Mouse (Mus musculus): ENCODE data around the gene Nsg2. TPM values are rescaled to one million over a fixed set of nuclear protein-coding genes. Genes with fewer than 3 reads are reported as not detected.

Nsg2 gene
- polyA plus RNA-seq, 1 experiment from 2014 or later: 2.7 TPM

GRCm38 (mm10) chr11:32068736-32069490 is 68.7 kb downstream of the Nsg2 start:
- no peak overlapping the region for H3K27ac ChIP-seq (ENCODE audit: low read length)
- H3K4me3 ChIP-seq (ENCODE audit: low read depth, low read length): no peak overlapping the region
- H3K4me1 ChIP-seq (ENCODE audit: control insufficient read depth, insufficient read depth, low read length): no peaks in the 10 kb centered on the region
- no peaks in the 10 kb centered on the region for H3K9me3 ChIP-seq (ENCODE audit: control insufficient read depth, low read depth, low read length)
- H3K27me3 ChIP-seq (ENCODE audit: control insufficient read depth, insufficient read depth, low read length): no peaks in the 10 kb centered on the region
- H3K4me2 ChIP-seq (replicated peaks; ENCODE audit: low read depth, low read length): no peak overlapping the region
- no peaks in the 10 kb centered on the region for H3K36me3 ChIP-seq (ENCODE audit: control insufficient read depth, insufficient read depth, low read length)
- ATAC-seq (ENCODE audit: insufficient number of reproducible peaks, insufficient read depth, low FRiP score, low read depth): no peak
- H3K9ac ChIP-seq (replicated peaks; ENCODE audit: low read depth, low read length): no peak overlapping the region
- WGBS: 58% methylated on average over 12 of the region's 12 CpGs

- Histone ChIP-seq H3K9ac (replicated peaks; ENCODE audit: low read depth, low read length) (no peak overlapping the region), H3K4me1 (ENCODE audit: control insufficient read depth, insufficient read depth, low read length) (0 out of 2 replicates have a peak, but pooled peaks cover 3% of the 10 kb centered on the region), H3K4me2 (replicated peaks; ENCODE audit: low read depth, low read length) (no peak overlapping the region), H3K9me3 (ENCODE audit: control insufficient read depth, low read depth, low read length) (no peaks in the 10 kb centered on the region), H3K4me3 (ENCODE audit: low read depth, low read length) (no peak overlapping the region), H3K27me3 (ENCODE audit: control insufficient read depth, insufficient read depth, low read length) (no peaks in the 10 kb centered on the region), H3K36me3 (ENCODE audit: control insufficient read depth, insufficient read depth, low read length) (no peaks in the 10 kb centered on the region), H3K27ac (ENCODE audit: low read length) (no peak overlapping the region)
- WGBS: 46% methylated on average over 2 of the region's 2 CpGs
- ATAC-seq (ENCODE audit: insufficient number of reproducible peaks, insufficient read depth, low FRiP score, low read depth): 0 out of 2 replicates have a peak, but pooled peaks have one; percentile 46
Measured at GRCm38 (mm10) chr11:32075163-32075562, 74.9 kb downstream of the Nsg2 start.

- H3K4me1 ChIP-seq (ENCODE audit: control insufficient read depth, insufficient read depth, low read length): no peaks in the 10 kb centered on the region
- ATAC-seq (ENCODE audit: insufficient number of reproducible peaks, insufficient read depth, low FRiP score, low read depth): no peak
- H3K4me3 ChIP-seq (ENCODE audit: low read depth, low read length): no peak overlapping the region
- no peaks in the 10 kb centered on the region for H3K36me3 ChIP-seq (ENCODE audit: control insufficient read depth, insufficient read depth, low read length)
- H3K27me3 ChIP-seq (ENCODE audit: control insufficient read depth, insufficient read depth, low read length): no peaks in the 10 kb centered on the region
- no peaks in the 10 kb centered on the region for H3K9me3 ChIP-seq (ENCODE audit: control insufficient read depth, low read depth, low read length)
- H3K9ac ChIP-seq (replicated peaks; ENCODE audit: low read depth, low read length): no peak overlapping the region
- no peak overlapping the region for H3K27ac ChIP-seq (ENCODE audit: low read length)
- H3K4me2 ChIP-seq (replicated peaks; ENCODE audit: low read depth, low read length): no peak overlapping the region
- 52% methylated on average over 3 of the region's 3 CpGs for WGBS
Measured at GRCm38 (mm10) chr11:32083462-32083861, 83.2 kb downstream of the Nsg2 start.

GRCm38 (mm10) chr11:32086525-32086924 is 86.3 kb downstream of the Nsg2 start:
- no peak for ATAC-seq (ENCODE audit: insufficient number of reproducible peaks, insufficient read depth, low FRiP score, low read depth)
- Histone ChIP-seq H3K4me3 (ENCODE audit: low read depth, low read length) (no peak overlapping the region), H3K4me1 (ENCODE audit: control insufficient read depth, insufficient read depth, low read length) (no peaks in the 10 kb centered on the region), H3K9ac (replicated peaks; ENCODE audit: low read depth, low read length) (no peak overlapping the region), H3K27ac (ENCODE audit: low read length) (no peak overlapping the region), H3K36me3 (ENCODE audit: control insufficient read depth, insufficient read depth, low read length) (no peaks in the 10 kb centered on the region), H3K4me2 (replicated peaks; ENCODE audit: low read depth, low read length) (no peak overlapping the region), H3K27me3 (ENCODE audit: control insufficient read depth, insufficient read depth, low read length) (no peaks in the 10 kb centered on the region), H3K9me3 (ENCODE audit: control insufficient read depth, low read depth, low read length) (no peaks in the 10 kb centered on the region)
- WGBS: 100% methylated on average over 1 of the region's 1 CpGs

- H3K27me3 ChIP-seq (ENCODE audit: control insufficient read depth, insufficient read depth, low read length): no peaks in the 10 kb centered on the region
- H3K9me3 ChIP-seq (ENCODE audit: control insufficient read depth, low read depth, low read length): no peaks in the 10 kb centered on the region
- ATAC-seq (ENCODE audit: insufficient number of reproducible peaks, insufficient read depth, low FRiP score, low read depth): peak; percentile 49; the same call in 1 of the 2 replicates
- H3K4me3 ChIP-seq (ENCODE audit: low read depth, low read length): no peak overlapping the region
- no peaks in the 10 kb centered on the region for H3K4me1 ChIP-seq (ENCODE audit: control insufficient read depth, insufficient read depth, low read length)
- 21% methylated on average over 2 of the region's 2 CpGs for WGBS
- no peak overlapping the region for H3K9ac ChIP-seq (replicated peaks; ENCODE audit: low read depth, low read length)
- H3K4me2 ChIP-seq (replicated peaks; ENCODE audit: low read depth, low read length): no peak overlapping the region
- no peak overlapping the region for H3K27ac ChIP-seq (ENCODE audit: low read length)
- no peaks in the 10 kb centered on the region for H3K36me3 ChIP-seq (ENCODE audit: control insufficient read depth, insufficient read depth, low read length)
Measured at GRCm38 (mm10) chr11:32087376-32087775, 87.1 kb downstream of the Nsg2 start.

- Histone ChIP-seq H3K36me3 (ENCODE audit: control insufficient read depth, insufficient read depth, low read length) (no peaks in the 10 kb centered on the region), H3K27ac (ENCODE audit: low read length) (no peak overlapping the region), H3K27me3 (ENCODE audit: control insufficient read depth, insufficient read depth, low read length) (no peaks in the 10 kb centered on the region), H3K4me3 (ENCODE audit: low read depth, low read length) (no peak overlapping the region), H3K9ac (replicated peaks; ENCODE audit: low read depth, low read length) (no peak overlapping the region), H3K4me2 (replicated peaks; ENCODE audit: low read depth, low read length) (no peak overlapping the region), H3K4me1 (ENCODE audit: control insufficient read depth, insufficient read depth, low read length) (no peaks in the 10 kb centered on the region), H3K9me3 (ENCODE audit: control insufficient read depth, low read depth, low read length) (no peaks in the 10 kb centered on the region)
- 76% methylated on average over 9 of the region's 9 CpGs for WGBS
- no peak for ATAC-seq (ENCODE audit: insufficient number of reproducible peaks, insufficient read depth, low FRiP score, low read depth)
Measured at GRCm38 (mm10) chr11:32087779-32088442, 87.6 kb downstream of the Nsg2 start.

GRCm38 (mm10) chr11:32095793-32096192 is 95.5 kb downstream of the Nsg2 start:
- no peak overlapping the region for H3K9ac ChIP-seq (replicated peaks; ENCODE audit: low read depth, low read length)
- WGBS: 77% methylated on average over 4 of the region's 4 CpGs
- no peaks in the 10 kb centered on the region for H3K9me3 ChIP-seq (ENCODE audit: control insufficient read depth, low read depth, low read length)
- no peak overlapping the region for H3K4me3 ChIP-seq (ENCODE audit: low read depth, low read length)
- H3K4me1 ChIP-seq (ENCODE audit: control insufficient read depth, insufficient read depth, low read length): peaks cover 2% of the 10 kb centered on the region; the same call in 1 of the 2 replicates
- no peak overlapping the region for H3K27ac ChIP-seq (ENCODE audit: low read length)
- H3K36me3 ChIP-seq (ENCODE audit: control insufficient read depth, insufficient read depth, low read length): no peaks in the 10 kb centered on the region
- H3K27me3 ChIP-seq (ENCODE audit: control insufficient read depth, insufficient read depth, low read length): no peaks in the 10 kb centered on the region
- no peak for ATAC-seq (ENCODE audit: insufficient number of reproducible peaks, insufficient read depth, low FRiP score, low read depth)
- no peak overlapping the region for H3K4me2 ChIP-seq (replicated peaks; ENCODE audit: low read depth, low read length)

GRCm38 (mm10) chr11:32096346-32096745 is 96.1 kb downstream of the Nsg2 start:
- no peak overlapping the region for H3K9ac ChIP-seq (replicated peaks; ENCODE audit: low read depth, low read length)
- no peak overlapping the region for H3K4me3 ChIP-seq (ENCODE audit: low read depth, low read length)
- H3K36me3 ChIP-seq (ENCODE audit: control insufficient read depth, insufficient read depth, low read length): no peaks in the 10 kb centered on the region
- 87% methylated on average over 6 of the region's 6 CpGs for WGBS
- no peaks in the 10 kb centered on the region for H3K9me3 ChIP-seq (ENCODE audit: control insufficient read depth, low read depth, low read length)
- H3K27me3 ChIP-seq (ENCODE audit: control insufficient read depth, insufficient read depth, low read length): no peaks in the 10 kb centered on the region
- H3K4me2 ChIP-seq (replicated peaks; ENCODE audit: low read depth, low read length): no peak overlapping the region
- ATAC-seq (ENCODE audit: insufficient number of reproducible peaks, insufficient read depth, low FRiP score, low read depth): no peak
- peaks cover 7% of the 10 kb centered on the region; the same call in 1 of the 2 replicates for H3K4me1 ChIP-seq (ENCODE audit: control insufficient read depth, insufficient read depth, low read length)
- no peak overlapping the region for H3K27ac ChIP-seq (ENCODE audit: low read length)

All from stomach, embryonic 14.5 days (tissue).